Mouse (Mus musculus) cerebellum, adult 2 months (tissue): ENCODE results near the gene Adgrd1.

Source experiments
- CTCF ChIP-seq: fragments of 200-500 bp; IDR thresholded peaks from 2 replicates; pipeline ENCODE4 v1.5.1; 2011; ENCODE audit warnings: low read depth, mild to moderate bottlenecking, control low read depth, low read length, moderate library complexity, borderline replicate concordance; ENCODE audit not compliant: insufficient read depth
- POLR2A ChIP-seq: fragments of 200-500 bp; IDR thresholded peaks from 2 replicates; pipeline ENCODE4 v1.6.1; 2011; ENCODE audit warnings: low read length, control low read depth, borderline replicate concordance; ENCODE audit not compliant: insufficient read depth

DNA sequence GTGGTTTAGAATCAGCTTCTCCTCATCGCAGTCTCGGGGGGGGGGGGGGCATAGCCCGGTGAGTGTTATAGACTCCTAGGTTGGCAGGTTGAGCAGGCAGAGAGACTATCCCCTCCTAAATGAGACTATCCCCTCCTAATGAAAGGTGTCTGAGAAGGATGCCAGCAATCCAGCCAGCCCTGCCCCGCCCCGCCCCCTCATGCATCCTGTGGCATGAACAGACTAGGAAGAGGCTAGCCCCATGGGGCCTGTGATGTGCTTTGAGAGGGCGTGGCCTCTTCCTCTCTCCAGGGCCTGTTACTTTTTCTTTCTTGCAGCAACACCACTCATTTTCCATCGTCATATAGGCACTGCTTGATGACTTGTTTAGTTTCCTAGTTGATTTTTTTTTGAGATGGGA lies 15.0 kb upstream of the Adgrd1 start:
- TF ChIP-seq POLR2A (no peak), CTCF (no peak)
